Mouse (Mus musculus): ENCODE measurements around the gene Aloxe3. TPM values are rescaled to one million over a fixed set of nuclear protein-coding genes. Genes with fewer than 3 reads are reported as not detected.

Aloxe3 gene
- polyA plus RNA-seq, 1 experiment: 1.2 TPM

DNA sequence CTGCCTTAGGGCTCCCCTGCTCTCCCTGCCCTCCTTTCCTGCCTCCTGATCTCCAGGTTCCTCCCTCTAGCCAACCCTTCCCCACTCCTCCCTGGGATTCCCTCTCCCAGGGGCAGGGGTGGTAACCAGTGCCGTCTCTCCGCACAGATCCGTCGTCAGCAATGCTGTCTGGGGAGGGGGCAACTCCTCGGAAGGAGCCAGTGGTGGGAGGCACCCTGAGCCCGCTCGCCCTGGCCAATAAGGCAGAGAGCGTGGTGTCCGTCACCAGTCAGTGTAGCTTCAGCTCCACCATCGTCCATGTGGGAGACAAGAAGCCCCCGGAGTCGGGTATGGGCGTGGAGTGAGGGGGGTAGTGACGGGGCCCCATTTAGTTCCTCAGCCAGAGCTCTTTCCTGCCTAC lies 21.2 kb upstream of the Aloxe3 start:
- H3K4me1 ChIP-seq (ENCODE audit: control insufficient read depth, insufficient read depth, insufficient read length, low read length): peaks cover 9% of the 10 kb centered on the region; the same call in 1 of the 2 replicates
- H3K36me3 ChIP-seq (ENCODE audit: control insufficient read depth, insufficient read depth, low read length): peaks cover 89% of the 10 kb centered on the region
- WGBS: 94% methylated on average over 14 of the region's 14 CpGs
- no peak overlapping the region for H3K27ac ChIP-seq (ENCODE audit: insufficient read depth, low read depth, low read length)
- H3K4me3 ChIP-seq (ENCODE audit: low read depth, low read length): no peak overlapping the region
- no peak for TF ChIP-seq POLR2A (IDR thresholded peaks at IDR 0.05; ENCODE audit: low read depth, low read length)
- TF ChIP-seq CTCF (IDR thresholded peaks at IDR 0.05; ENCODE audit: extremely low read depth, insufficient read length, insufficient replicate concordance, low read depth, low read length): no peak
- H3K27me3 ChIP-seq (ENCODE audit: control insufficient read depth, insufficient read depth, low read length): no peaks in the 10 kb centered on the region

DNA sequence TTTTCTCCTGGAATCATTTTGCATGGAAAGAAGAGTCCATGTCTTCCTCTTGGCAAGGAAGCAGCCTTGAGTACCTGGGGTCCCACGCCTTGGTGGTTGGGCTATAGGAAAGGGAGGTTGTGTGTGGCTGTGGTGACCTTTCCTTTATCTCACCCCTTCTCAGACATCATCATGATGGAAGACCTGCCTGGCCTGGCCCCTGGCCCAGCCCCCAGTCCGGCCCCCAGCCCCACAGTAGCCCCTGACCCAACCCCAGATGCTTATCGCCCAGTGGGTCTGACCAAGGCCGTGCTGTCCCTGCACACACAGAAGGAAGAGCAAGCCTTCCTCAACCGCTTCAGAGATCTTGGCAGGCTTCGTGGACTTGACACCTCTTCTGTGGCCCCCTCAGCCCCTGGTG lies 20.5 kb upstream of the Aloxe3 start:
- no peak overlapping the region for H3K27ac ChIP-seq (ENCODE audit: insufficient read depth, low read depth, low read length)
- H3K4me3 ChIP-seq (ENCODE audit: low read depth, low read length): no peak overlapping the region
- H3K4me1 ChIP-seq (ENCODE audit: control insufficient read depth, insufficient read depth, insufficient read length, low read length): peaks cover 4% of the 10 kb centered on the region; the same call in 1 of the 2 replicates
- peaks cover 91% of the 10 kb centered on the region for H3K36me3 ChIP-seq (ENCODE audit: control insufficient read depth, insufficient read depth, low read length)
- WGBS: 87% methylated on average over 6 of the region's 6 CpGs
- TF ChIP-seq CTCF (IDR thresholded peaks at IDR 0.05; ENCODE audit: extremely low read depth, insufficient read length, insufficient replicate concordance, low read depth, low read length) (no peak), POLR2A (IDR thresholded peaks at IDR 0.05; ENCODE audit: low read depth, low read length) (no peak)
- no peaks in the 10 kb centered on the region for H3K27me3 ChIP-seq (ENCODE audit: control insufficient read depth, insufficient read depth, low read length)

DNA sequence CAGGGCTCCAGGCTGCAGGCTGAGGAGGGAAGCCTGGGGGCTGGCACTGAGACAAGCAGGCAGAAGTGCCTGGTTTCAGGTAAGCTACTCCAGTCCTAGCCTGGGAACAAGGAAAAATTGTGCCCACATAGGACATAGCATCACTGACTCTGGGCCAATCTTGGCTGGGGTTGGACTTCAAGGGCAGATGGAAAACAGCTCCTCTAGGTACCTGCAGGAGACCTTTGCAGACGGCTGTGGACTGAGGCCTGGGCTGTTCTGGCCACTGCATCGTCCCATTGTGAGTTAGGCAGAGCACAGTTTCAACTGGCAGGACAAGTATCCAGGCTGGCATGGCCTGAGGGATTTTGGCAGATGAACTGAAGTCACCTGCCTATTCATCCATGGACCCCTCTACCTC lies 19.9 kb upstream of the Aloxe3 start:
- no peak overlapping the region for H3K4me3 ChIP-seq (ENCODE audit: low read depth, low read length)
- TF ChIP-seq CTCF (IDR thresholded peaks at IDR 0.05; ENCODE audit: extremely low read depth, insufficient read length, insufficient replicate concordance, low read depth, low read length) (no peak), POLR2A (IDR thresholded peaks at IDR 0.05; ENCODE audit: low read depth, low read length) (no peak)
- H3K27ac ChIP-seq (ENCODE audit: insufficient read depth, low read depth, low read length): no peak overlapping the region
- peaks cover 1% of the 10 kb centered on the region; the same call in 1 of the 2 replicates for H3K4me1 ChIP-seq (ENCODE audit: control insufficient read depth, insufficient read depth, insufficient read length, low read length)
- H3K27me3 ChIP-seq (ENCODE audit: control insufficient read depth, insufficient read depth, low read length): no peaks in the 10 kb centered on the region
- WGBS: 81% methylated on average over 2 of the region's 2 CpGs
- H3K36me3 ChIP-seq (ENCODE audit: control insufficient read depth, insufficient read depth, low read length): peaks cover 87% of the 10 kb centered on the region

DNA sequence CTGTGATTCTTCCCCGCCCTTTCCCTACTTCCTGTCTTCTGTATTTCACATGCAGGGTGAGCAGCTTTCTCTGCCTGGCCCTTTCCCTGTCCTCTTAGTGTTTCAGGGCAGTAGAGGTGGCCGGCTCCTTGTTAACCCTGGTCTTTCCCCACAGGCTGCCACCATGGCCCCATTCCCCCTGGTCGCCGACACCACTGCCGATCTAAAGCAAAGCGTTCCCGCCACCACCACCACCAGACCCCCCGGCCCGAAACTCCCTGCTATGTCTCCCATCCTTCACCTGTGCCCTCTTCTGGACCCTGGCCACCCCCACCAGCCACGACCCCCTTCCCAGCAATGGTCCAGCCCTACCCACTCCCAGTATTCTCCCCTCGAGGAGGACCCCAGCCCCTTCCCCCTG lies 19.4 kb upstream of the Aloxe3 start:
- Histone ChIP-seq H3K4me1 (ENCODE audit: control insufficient read depth, insufficient read depth, insufficient read length, low read length) (no peaks in the 10 kb centered on the region), H3K27ac (ENCODE audit: insufficient read depth, low read depth, low read length) (no peak overlapping the region), H3K27me3 (ENCODE audit: control insufficient read depth, insufficient read depth, low read length) (no peaks in the 10 kb centered on the region), H3K4me3 (ENCODE audit: low read depth, low read length) (no peak overlapping the region), H3K36me3 (ENCODE audit: control insufficient read depth, insufficient read depth, low read length) (peaks cover 82% of the 10 kb centered on the region)
- 95% methylated on average over 11 of the region's 11 CpGs for WGBS
- no peak for TF ChIP-seq POLR2A (IDR thresholded peaks at IDR 0.05; ENCODE audit: low read depth, low read length)
- no peak for TF ChIP-seq CTCF (IDR thresholded peaks at IDR 0.05; ENCODE audit: extremely low read depth, insufficient read length, insufficient replicate concordance, low read depth, low read length)

DNA sequence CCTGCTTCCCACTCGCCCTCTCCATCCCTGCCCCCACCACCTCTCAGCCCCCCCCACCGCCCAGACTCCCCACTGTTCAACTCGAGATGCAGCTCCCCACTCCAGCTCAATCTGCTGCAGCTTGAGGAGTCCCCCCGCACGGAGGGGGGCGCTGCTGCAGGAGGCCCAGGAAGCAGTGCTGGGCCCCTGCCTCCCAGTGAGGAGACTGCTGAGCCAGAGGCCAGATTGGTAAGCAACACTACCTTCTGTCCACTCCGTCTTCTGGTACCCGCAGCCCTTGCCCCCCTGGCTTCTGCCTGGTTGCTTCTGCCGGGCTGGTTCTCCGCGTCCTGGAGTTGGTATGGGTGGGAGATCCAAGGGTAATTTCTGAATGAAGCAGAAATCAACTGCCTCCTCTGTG lies 18.9 kb upstream of the Aloxe3 start:
- no peaks in the 10 kb centered on the region for H3K27me3 ChIP-seq (ENCODE audit: control insufficient read depth, insufficient read depth, low read length)
- TF ChIP-seq CTCF (IDR thresholded peaks at IDR 0.05; ENCODE audit: extremely low read depth, insufficient read length, insufficient replicate concordance, low read depth, low read length) (no peak), POLR2A (IDR thresholded peaks at IDR 0.05; ENCODE audit: low read depth, low read length) (no peak)
- H3K27ac ChIP-seq (ENCODE audit: insufficient read depth, low read depth, low read length): no peak overlapping the region
- no peaks in the 10 kb centered on the region for H3K4me1 ChIP-seq (ENCODE audit: control insufficient read depth, insufficient read depth, insufficient read length, low read length)
- WGBS: 91% methylated on average over 11 of the region's 11 CpGs
- no peak overlapping the region for H3K4me3 ChIP-seq (ENCODE audit: low read depth, low read length)
- H3K36me3 ChIP-seq (ENCODE audit: control insufficient read depth, insufficient read depth, low read length): peaks cover 77% of the 10 kb centered on the region

DNA sequence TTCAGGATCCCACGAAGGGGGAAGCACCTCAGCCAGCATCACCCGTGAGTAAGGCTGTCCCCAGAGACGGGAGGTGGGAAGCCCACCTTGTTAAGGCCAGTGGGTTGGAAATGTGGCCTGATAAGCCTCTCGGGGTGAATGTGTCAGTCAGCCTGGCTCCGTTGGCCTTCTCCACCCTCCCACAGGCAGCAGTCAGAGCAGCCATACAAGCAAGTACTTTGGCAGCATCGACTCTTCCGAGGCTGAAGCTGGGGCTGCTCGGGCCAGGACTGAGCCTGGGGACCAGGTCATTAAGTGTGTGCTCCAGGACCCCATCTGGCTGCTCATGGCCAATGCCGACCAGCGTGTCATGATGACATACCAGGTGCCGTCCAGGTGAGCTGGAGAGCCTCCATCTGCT lies 18.0 kb upstream of the Aloxe3 start:
- H3K4me3 ChIP-seq (ENCODE audit: low read depth, low read length): no peak overlapping the region

DNA sequence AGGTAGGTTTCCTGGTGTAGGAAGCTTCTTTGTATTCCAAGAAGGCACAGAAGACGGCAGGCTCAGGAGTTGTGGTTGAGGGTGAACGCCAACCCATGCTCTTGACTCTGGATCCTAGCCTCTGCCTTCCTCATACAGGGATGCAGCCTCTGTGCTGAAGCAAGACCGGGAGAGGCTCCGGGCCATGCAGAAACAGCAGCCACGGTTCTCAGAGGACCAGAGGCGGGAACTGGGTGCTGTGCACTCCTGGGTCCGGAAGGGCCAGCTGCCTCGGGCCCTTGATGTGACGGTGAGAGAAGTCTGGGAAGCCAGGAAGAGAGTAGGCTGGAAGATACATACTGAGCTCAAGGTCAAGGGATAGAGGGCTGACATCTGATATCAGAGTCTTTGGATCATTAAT lies 17.5 kb upstream of the Aloxe3 start:
- no peaks in the 10 kb centered on the region for H3K27me3 ChIP-seq (ENCODE audit: control insufficient read depth, insufficient read depth, low read length)
- 85% methylated on average over 9 of the region's 9 CpGs for WGBS
- TF ChIP-seq POLR2A (IDR thresholded peaks at IDR 0.05; ENCODE audit: low read depth, low read length) (no peak), CTCF (IDR thresholded peaks at IDR 0.05; ENCODE audit: extremely low read depth, insufficient read length, insufficient replicate concordance, low read depth, low read length) (no peak)

More for the DNA sequence above, 18.0 kb upstream of the Aloxe3 start:
- H3K27me3 ChIP-seq (ENCODE audit: control insufficient read depth, insufficient read depth, low read length): no peaks in the 10 kb centered on the region
- H3K36me3 ChIP-seq (ENCODE audit: control insufficient read depth, insufficient read depth, low read length): peaks cover 69% of the 10 kb centered on the region
- TF ChIP-seq CTCF (IDR thresholded peaks at IDR 0.05; ENCODE audit: extremely low read depth, insufficient read length, insufficient replicate concordance, low read depth, low read length) (no peak), POLR2A (IDR thresholded peaks at IDR 0.05; ENCODE audit: low read depth, low read length) (no peak)
- no peak overlapping the region for H3K27ac ChIP-seq (ENCODE audit: insufficient read depth, low read depth, low read length)
- WGBS: 92% methylated on average over 11 of the region's 11 CpGs
- H3K4me1 ChIP-seq (ENCODE audit: control insufficient read depth, insufficient read depth, insufficient read length, low read length): no peaks in the 10 kb centered on the region

More for the DNA sequence above, 17.5 kb upstream of the Aloxe3 start:
- Histone ChIP-seq H3K27ac (ENCODE audit: insufficient read depth, low read depth, low read length) (no peak overlapping the region), H3K4me3 (ENCODE audit: low read depth, low read length) (no peak overlapping the region), H3K36me3 (ENCODE audit: control insufficient read depth, insufficient read depth, low read length) (peaks cover 63% of the 10 kb centered on the region), H3K4me1 (ENCODE audit: control insufficient read depth, insufficient read depth, insufficient read length, low read length) (no peaks in the 10 kb centered on the region)
